Mouse (Mus musculus) monocyte, adult 5-6 weeks (primary cell): Measurements from ENCODE around the gene Gpr83. TPM values are rescaled to one million over a fixed set of nuclear protein-coding genes. Genes with fewer than 3 reads are reported as not detected.

ENCODE experiments used
- ATAC-seq: fragments of 153-309, 156-312 bp; replicated peaks from 2 replicates; pipeline ENCODE4 v1.8.0; 2017; ENCODE audit warnings: mild to moderate bottlenecking; ENCODE audit not compliant: low TSS enrichment, insufficient number of reproducible peaks, severe bottlenecking, poor library complexity, low FRiP score
- total RNA-seq: library from RNA; stranded (forward); fragments of 200-1000, 200-491, 200-594 nt; gene quantifications from 3 replicates; pipeline ENCODE4 v1.2.3, GENCODE M21; 2017

The Gpr83 gene
- total RNA-seq, 1 experiment from 2014 or later, result not detected

- no peak for ATAC-seq
Observed at GRCm38 (mm10) chr9:14897102-14897501, 37.1 kb downstream of the Gpr83 start.

GRCm38 (mm10) chr9:14901757-14902156, 41.7 kb downstream of the Gpr83 start:
- no peak for ATAC-seq

- no peak for ATAC-seq
Observed at GRCm38 (mm10) chr9:14902416-14902815, 42.4 kb downstream of the Gpr83 start.

- no peak for ATAC-seq
Observed at GRCm38 (mm10) chr9:14903006-14903405, 43.0 kb downstream of the Gpr83 start.

GRCm38 (mm10) chr9:14903581-14904378, 43.8 kb downstream of the Gpr83 start, which contains the start of gene Izumo1r:
Gene Izumo1r (minus strand): TSS chr9:14903949.
- no peak for ATAC-seq

GRCm38 (mm10) chr9:14904741-14905475, 44.9 kb downstream of the Gpr83 start:
- no peak for ATAC-seq

- no peak for ATAC-seq
Observed at GRCm38 (mm10) chr9:14905956-14906355, 45.9 kb downstream of the Gpr83 start.

- no peak for ATAC-seq
Observed at GRCm38 (mm10) chr9:14907816-14908415, 47.9 kb downstream of the Gpr83 start.

- ATAC-seq, result no peak
Observed at GRCm38 (mm10) chr9:14909981-14910380, 50.0 kb downstream of the Gpr83 start.

GRCm38 (mm10) chr9:14912037-14912436, 52.0 kb downstream of the Gpr83 start:
- no peak for ATAC-seq

- ATAC-seq, result no peak
Observed at GRCm38 (mm10) chr9:14917661-14918060, 57.7 kb downstream of the Gpr83 start.

- no peak for ATAC-seq
Observed at GRCm38 (mm10) chr9:14918825-14919668, 59.0 kb downstream of the Gpr83 start.

Other genes with a start within 250 kb of the Gpr83 start
- gene Amotl1, start 215.2 kb upstream of the Gpr83 start, total RNA-seq, result not detected in 3 replicates
- not detected in 3 replicates for gene Piwil4, start 119.5 kb upstream of the Gpr83 start, total RNA-seq
- 12.1 to 18.8 TPM (median 17.1 TPM) in 3 replicates for gene Fut4, start 107.8 kb upstream of the Gpr83 start, total RNA-seq
- gene 1700012B09Rik, start 89.2 kb upstream of the Gpr83 start, total RNA-seq, result not detected in 3 replicates
- gene Mre11a, start 75.6 kb upstream of the Gpr83 start, total RNA-seq, result 15.9 to 34.9 TPM (median 19.8 TPM) in 3 replicates
- gene Ankrd49, start 75.4 kb upstream of the Gpr83 start, total RNA-seq, result 25.3 to 39.9 TPM (median 37.0 TPM) in 3 replicates
- not detected in 3 replicates for gene Izumo1r, start 43.7 kb downstream of the Gpr83 start, total RNA-seq
- 11.4 to 38.4 TPM (median 34.9 TPM) in 3 replicates for gene Panx1, start 185.3 kb downstream of the Gpr83 start, total RNA-seq